Mouse (Mus musculus): Measurements from ENCODE around the gene Appl2. TPM values are rescaled to one million over a fixed set of nuclear protein-coding genes. Genes with fewer than 3 reads are reported as not detected.

The Appl2 gene
- polyA plus RNA-seq, 1 experiment from 2014 or later = 37.1 TPM

GRCm38 (mm10) chr10:83607111-83607510 is 41.4 kb downstream of the Appl2 start:
- H3K36me3 ChIP-seq (replicated peaks; ENCODE audit: control insufficient read depth, insufficient read depth) = peaks cover 84% of the 10 kb centered on the region
- no peaks in the 10 kb centered on the region for H3K27me3 ChIP-seq (ENCODE audit: control insufficient read depth, insufficient read depth, low read length)
- ATAC-seq (ENCODE audit: low FRiP score) = no peak
- H3K9ac ChIP-seq = no peak overlapping the region
- no peak overlapping the region for H3K4me2 ChIP-seq (replicated peaks)
- no peak overlapping the region for H3K27ac ChIP-seq
- H3K9me3 ChIP-seq (ENCODE audit: control insufficient read depth, low read length) = no peaks in the 10 kb centered on the region
- no peaks in the 10 kb centered on the region for H3K4me1 ChIP-seq (replicated peaks; ENCODE audit: control insufficient read depth, insufficient read depth, low read length)
- DNase-seq (ENCODE audit: low spot score) = no peak
- no peak overlapping the region for H3K4me3 ChIP-seq (replicated peaks; ENCODE audit: low read length)
- 96% methylated on average over 3 of the region's 3 CpGs for WGBS

DNA sequence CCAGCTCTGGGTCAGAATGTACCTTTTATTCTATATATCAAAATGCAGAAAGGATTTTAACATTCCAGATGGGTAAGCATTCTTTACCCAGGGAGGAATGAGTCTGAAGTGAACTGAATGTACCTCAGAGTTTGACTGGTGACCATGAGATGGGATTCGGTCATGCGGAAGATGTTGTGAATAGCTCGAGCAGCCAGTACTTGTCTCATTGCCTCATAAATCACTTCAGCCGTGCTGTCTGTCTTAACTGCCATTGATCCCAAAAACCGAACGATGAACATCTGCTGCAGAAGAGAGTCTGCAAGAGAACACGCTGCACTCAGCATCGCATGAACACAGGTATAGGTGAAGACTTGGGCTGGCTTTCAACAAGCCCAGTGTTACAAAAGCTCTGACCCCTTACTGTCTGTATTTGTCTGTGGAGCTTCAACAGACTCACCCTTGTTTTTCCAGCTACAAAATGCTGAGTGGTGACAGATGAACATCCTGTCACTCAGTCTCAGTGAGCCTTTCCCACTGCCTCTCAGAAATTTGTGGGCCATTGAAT is 42.8 kb downstream of the Appl2 start:
- no peak overlapping the region for H3K4me3 ChIP-seq (replicated peaks; ENCODE audit: low read length)
- ATAC-seq (ENCODE audit: low FRiP score) = no peak
- no peak overlapping the region for H3K4me2 ChIP-seq (replicated peaks)
- 36% methylated on average over 8 of the region's 8 CpGs for WGBS
- no peaks in the 10 kb centered on the region for H3K9me3 ChIP-seq (ENCODE audit: control insufficient read depth, low read length)
- DNase-seq (ENCODE audit: low spot score) = no peak
- peaks cover 82% of the 10 kb centered on the region for H3K36me3 ChIP-seq (replicated peaks; ENCODE audit: control insufficient read depth, insufficient read depth)
- H3K27me3 ChIP-seq (ENCODE audit: control insufficient read depth, insufficient read depth, low read length) = no peaks in the 10 kb centered on the region
- H3K27ac ChIP-seq = no peak overlapping the region
- no peaks in the 10 kb centered on the region for H3K4me1 ChIP-seq (replicated peaks; ENCODE audit: control insufficient read depth, insufficient read depth, low read length)
- H3K9ac ChIP-seq = no peak overlapping the region

DNA sequence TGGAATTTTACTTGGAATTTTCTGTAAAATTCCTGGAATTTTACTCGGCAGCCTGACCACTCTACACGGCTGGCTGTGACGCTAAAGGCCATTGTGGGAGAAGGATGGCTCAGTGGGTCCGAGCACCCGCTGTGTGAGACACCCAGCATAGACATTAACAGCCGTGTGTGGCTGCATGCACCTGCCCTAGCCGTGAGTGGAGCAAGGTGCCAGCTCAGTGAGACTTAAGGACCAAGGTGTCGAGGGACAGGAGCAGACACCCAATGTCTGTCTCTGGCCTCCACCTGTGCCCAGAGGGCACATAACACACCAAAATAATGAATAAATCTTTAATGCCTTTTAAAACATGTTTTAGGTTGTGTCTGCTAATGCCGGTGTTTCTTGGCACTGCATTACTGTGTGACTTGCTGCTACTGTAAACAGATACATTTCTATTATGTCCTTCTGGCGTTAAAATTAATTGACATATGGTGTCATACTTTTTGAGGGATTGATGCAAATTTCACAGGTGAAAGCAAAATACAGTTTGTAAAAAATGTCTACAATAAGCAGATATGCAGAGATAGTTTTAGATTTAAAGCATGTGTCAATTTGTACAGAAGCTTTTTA is 44.5 kb downstream of the Appl2 start:
- Histone ChIP-seq H3K27me3 (ENCODE audit: control insufficient read depth, insufficient read depth, low read length) (no peaks in the 10 kb centered on the region), H3K9me3 (ENCODE audit: control insufficient read depth, low read length) (no peaks in the 10 kb centered on the region), H3K4me2 (replicated peaks) (no peak overlapping the region), H3K9ac (no peak overlapping the region), H3K36me3 (replicated peaks; ENCODE audit: control insufficient read depth, insufficient read depth) (peaks cover 81% of the 10 kb centered on the region), H3K27ac (no peak overlapping the region), H3K4me1 (replicated peaks; ENCODE audit: control insufficient read depth, insufficient read depth, low read length) (no peaks in the 10 kb centered on the region), H3K4me3 (replicated peaks; ENCODE audit: low read length) (no peak overlapping the region)
- WGBS = 91% methylated on average over 10 of the region's 10 CpGs
- ATAC-seq (ENCODE audit: low FRiP score) = no peak
- DNase-seq (ENCODE audit: low spot score) = no peak

GRCm38 (mm10) chr10:83600650-83601049 is 47.9 kb downstream of the Appl2 start:
- Histone ChIP-seq H3K36me3 (replicated peaks; ENCODE audit: control insufficient read depth, insufficient read depth) (peaks cover 75% of the 10 kb centered on the region), H3K9ac (no peak overlapping the region), H3K4me3 (replicated peaks; ENCODE audit: low read length) (no peak overlapping the region), H3K4me2 (replicated peaks) (no peak overlapping the region), H3K27ac (no peak overlapping the region), H3K9me3 (ENCODE audit: control insufficient read depth, low read length) (no peaks in the 10 kb centered on the region), H3K4me1 (replicated peaks; ENCODE audit: control insufficient read depth, insufficient read depth, low read length) (no peaks in the 10 kb centered on the region), H3K27me3 (ENCODE audit: control insufficient read depth, insufficient read depth, low read length) (no peaks in the 10 kb centered on the region)
- DNase-seq (ENCODE audit: low spot score) = no peak
- 86% methylated on average over 11 of the region's 11 CpGs for WGBS
- ATAC-seq (ENCODE audit: low FRiP score) = no peak

DNA sequence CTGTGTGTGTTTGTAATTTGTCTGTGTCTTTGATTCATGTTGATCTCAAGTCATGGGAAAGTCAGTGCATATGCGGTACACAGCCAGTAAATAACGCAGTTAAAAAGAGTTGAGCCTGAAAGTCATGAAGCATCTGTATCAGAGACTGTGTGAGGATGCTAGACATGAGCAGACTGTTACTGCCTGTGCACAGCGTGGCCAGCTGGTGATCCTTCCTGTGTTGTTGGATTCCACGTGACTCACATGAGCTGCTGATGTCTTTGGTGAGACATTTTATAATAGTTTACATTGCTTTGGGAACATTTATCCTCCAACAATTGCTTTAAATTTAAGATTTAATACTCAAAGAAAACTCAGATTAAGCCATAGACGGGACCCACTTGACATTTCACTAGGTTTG is 54.0 kb downstream of the Appl2 start:
- H3K9ac ChIP-seq = no peak overlapping the region
- no peaks in the 10 kb centered on the region for H3K27me3 ChIP-seq (ENCODE audit: control insufficient read depth, insufficient read depth, low read length)
- no peaks in the 10 kb centered on the region for H3K9me3 ChIP-seq (ENCODE audit: control insufficient read depth, low read length)
- ATAC-seq (ENCODE audit: low FRiP score) = no peak
- H3K36me3 ChIP-seq (replicated peaks; ENCODE audit: control insufficient read depth, insufficient read depth) = peaks cover 78% of the 10 kb centered on the region
- no peak overlapping the region for H3K27ac ChIP-seq
- no peaks in the 10 kb centered on the region for H3K4me1 ChIP-seq (replicated peaks; ENCODE audit: control insufficient read depth, insufficient read depth, low read length)
- H3K4me2 ChIP-seq (replicated peaks) = no peak overlapping the region
- 94% methylated on average over 5 of the region's 5 CpGs for WGBS
- no peak for DNase-seq (ENCODE audit: low spot score)
- H3K4me3 ChIP-seq (replicated peaks; ENCODE audit: low read length) = no peak overlapping the region

DNA sequence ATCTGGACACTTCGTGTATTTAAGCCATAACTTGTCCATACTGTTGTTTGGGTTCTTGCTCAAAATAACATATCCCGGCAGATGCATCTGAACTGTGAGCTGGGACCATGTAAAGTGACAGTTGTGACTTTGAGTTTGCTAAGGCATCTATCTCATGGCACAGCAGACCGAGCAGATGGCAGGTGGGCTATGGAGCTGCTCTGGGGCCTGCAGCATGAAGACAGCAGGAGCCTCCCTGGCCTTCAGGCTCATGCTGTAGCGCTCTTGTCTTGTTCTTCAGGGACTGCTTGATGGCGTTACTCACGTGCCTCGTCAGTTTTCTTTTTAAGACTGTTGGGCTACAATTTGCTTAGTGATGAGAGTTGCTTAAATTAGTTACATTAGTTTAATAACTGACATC is 55.9 kb downstream of the Appl2 start:
- Histone ChIP-seq H3K36me3 (replicated peaks; ENCODE audit: control insufficient read depth, insufficient read depth) (peaks cover 82% of the 10 kb centered on the region), H3K9me3 (ENCODE audit: control insufficient read depth, low read length) (no peaks in the 10 kb centered on the region), H3K27ac (no peak overlapping the region), H3K4me1 (replicated peaks; ENCODE audit: control insufficient read depth, insufficient read depth, low read length) (no peaks in the 10 kb centered on the region), H3K9ac (no peak overlapping the region), H3K27me3 (ENCODE audit: control insufficient read depth, insufficient read depth, low read length) (no peaks in the 10 kb centered on the region), H3K4me3 (replicated peaks; ENCODE audit: low read length) (no peak overlapping the region), H3K4me2 (replicated peaks) (no peak overlapping the region)
- ATAC-seq (ENCODE audit: low FRiP score) = no peak
- WGBS = 87% methylated on average over 7 of the region's 7 CpGs
- no peak for DNase-seq (ENCODE audit: low spot score)

- H3K36me3 ChIP-seq (replicated peaks; ENCODE audit: control insufficient read depth, insufficient read depth) = peaks cover 89% of the 10 kb centered on the region
Measured at GRCm38 (mm10) chr10:83590801-83591200, 57.7 kb downstream of the Appl2 start.

GRCm38 (mm10) chr10:83565449-83566441 is 82.8 kb downstream of the Appl2 start:
- Histone ChIP-seq H3K4me2 (replicated peaks) (no peak overlapping the region), H3K27ac (no peak overlapping the region), H3K9ac (no peak overlapping the region), H3K4me1 (replicated peaks; ENCODE audit: control insufficient read depth, insufficient read depth, low read length) (no peaks in the 10 kb centered on the region), H3K9me3 (ENCODE audit: control insufficient read depth, low read length) (no peaks in the 10 kb centered on the region), H3K36me3 (replicated peaks; ENCODE audit: control insufficient read depth, insufficient read depth) (peaks cover 97% of the 10 kb centered on the region), H3K4me3 (replicated peaks; ENCODE audit: low read length) (no peak overlapping the region), H3K27me3 (ENCODE audit: control insufficient read depth, insufficient read depth, low read length) (no peaks in the 10 kb centered on the region)
- 99% methylated on average over 7 of the region's 7 CpGs for WGBS
- no peak for DNase-seq (ENCODE audit: low spot score)
- ATAC-seq (ENCODE audit: low FRiP score) = no peak

More at GRCm38 (mm10) chr10:83590801-83591200, 57.7 kb downstream of the Appl2 start:
- Histone ChIP-seq H3K4me2 (replicated peaks) (no peak overlapping the region), H3K4me1 (replicated peaks; ENCODE audit: control insufficient read depth, insufficient read depth, low read length) (no peaks in the 10 kb centered on the region), H3K27me3 (ENCODE audit: control insufficient read depth, insufficient read depth, low read length) (no peaks in the 10 kb centered on the region), H3K27ac (no peak overlapping the region), H3K4me3 (replicated peaks; ENCODE audit: low read length) (no peak overlapping the region), H3K9ac (no peak overlapping the region), H3K9me3 (ENCODE audit: control insufficient read depth, low read length) (no peaks in the 10 kb centered on the region)
- WGBS = 81% methylated on average over 6 of the region's 6 CpGs
- ATAC-seq (ENCODE audit: low FRiP score) (no peak), DNase-seq (ENCODE audit: low spot score) (no peak)

- Histone ChIP-seq H3K9me3 (ENCODE audit: control insufficient read depth, low read length) (no peaks in the 10 kb centered on the region), H3K36me3 (replicated peaks; ENCODE audit: control insufficient read depth, insufficient read depth) (peaks cover 95% of the 10 kb centered on the region)
- DNase-seq (ENCODE audit: low spot score) = no peak
Measured at GRCm38 (mm10) chr10:83563005-83563404, 85.5 kb downstream of the Appl2 start.

More at GRCm38 (mm10) chr10:83563005-83563404, 85.5 kb downstream of the Appl2 start:
- H3K27me3 ChIP-seq (ENCODE audit: control insufficient read depth, insufficient read depth, low read length) = no peaks in the 10 kb centered on the region
- no peak for ATAC-seq (ENCODE audit: low FRiP score)
- no peak overlapping the region for H3K27ac ChIP-seq
- no peaks in the 10 kb centered on the region for H3K4me1 ChIP-seq (replicated peaks; ENCODE audit: control insufficient read depth, insufficient read depth, low read length)
- no peak overlapping the region for H3K9ac ChIP-seq
- no peak overlapping the region for H3K4me3 ChIP-seq (replicated peaks; ENCODE audit: low read length)
- no peak overlapping the region for H3K4me2 ChIP-seq (replicated peaks)

All from hindbrain, embryonic 14.5 days (tissue).